Mouse (Mus musculus) intestine, embryonic 16.5 days (tissue): ENCODE results near the gene Cfap299. TPM values are rescaled to one million over a fixed set of nuclear protein-coding genes. Genes with fewer than 3 reads are reported as not detected.

Source experiments
- ATAC-seq: fragments of 200-750 bp; cut with Nextera tagmentation; 2 replicates; pipeline ENCODE4 v1.8.0; 2017; ENCODE audit warnings: moderate TSS enrichment, moderate library complexity
- H3K27ac ChIP-seq: fragments of 300-500 bp; sonication (generic); 2 replicates; pipeline ENCODE4 v1.5.1; 2014; ENCODE audit warnings: mild to moderate bottlenecking, low read length
- H3K27me3 ChIP-seq: fragments of 300-500 bp; sonication (generic); replicated peaks from 2 replicates; pipeline ENCODE4 v1.6.1; 2014; ENCODE audit warnings: low read length, control low read depth, mixed read lengths; ENCODE audit not compliant: control insufficient read depth, insufficient read depth
- H3K36me3 ChIP-seq: fragments of 300-500 bp; sonication (generic); 2 replicates; pipeline ENCODE4 v1.6.1; 2014; ENCODE audit warnings: low read length, control low read depth; ENCODE audit not compliant: control insufficient read depth, insufficient read depth
- H3K4me1 ChIP-seq: fragments of 300-500 bp; sonication (generic); 2 replicates; pipeline ENCODE4 v1.6.1; 2014; ENCODE audit warnings: low read length, control low read depth, mixed read lengths; ENCODE audit not compliant: control insufficient read depth, insufficient read depth
- H3K4me2 ChIP-seq: fragments of 300-500 bp; sonication (generic); 2 replicates; pipeline ENCODE4 v1.6.1; 2014; ENCODE audit warnings: low read depth, low read length, control low read depth
- H3K4me3 ChIP-seq: fragments of 300-500 bp; sonication (generic); 2 replicates; pipeline ENCODE4 v1.5.1; 2014; ENCODE audit warnings: mild to moderate bottlenecking, low read length
- H3K9ac ChIP-seq: fragments of 300-500 bp; sonication (generic); 2 replicates; pipeline ENCODE4 v1.6.1; 2014; ENCODE audit warnings: low read depth, low read length
- H3K9me3 ChIP-seq: fragments of 300-500 bp; sonication (generic); 2 replicates; pipeline ENCODE4 v1.6.1; 2016; ENCODE audit warnings: low read length, control low read depth; ENCODE audit not compliant: control insufficient read depth
- WGBS: fragments of 180-500 bp; shearing (Covaris S2); extraction: QIAGEN DNeasy Blood & Tissue Kit; methylation state at CpG from one replicate; pipeline ENCODE4 v1.1.7; 2014; 5-methylcytosine and 5-hydroxymethylcytosine counted together
- polyA plus RNA-seq: library from polyadenylated mRNA; unstranded; fragments of >200 nt; fragmentation: Nextera tagmentation; extraction: Ambion mirVana; gene quantifications from 2 replicates; pipeline ENCODE4 v1.2.1, GENCODE M21; 2015

Cfap299 gene
- 0.27 and 0.49 TPM in 2 replicates for polyA plus RNA-seq

- H3K4me1 ChIP-seq, result no peaks in the 10 kb centered on the region
- H3K27ac ChIP-seq, result no peak within 1 kb of the TSS
- peak within 1 kb of the TSS; percentile 50 for H3K9ac ChIP-seq
- H3K9me3 ChIP-seq, result no peaks in the 10 kb centered on the region
- 0 out of 2 replicates have a peak, but pooled peaks cover 2% of the 10 kb centered on the region for H3K27me3 ChIP-seq
- no peaks in the 10 kb centered on the region for H3K36me3 ChIP-seq
- H3K4me2 ChIP-seq, result peak within 1 kb of the TSS; percentile 58
- peak; percentile 99 for ATAC-seq
- peak within 1 kb of the TSS; percentile 64 for H3K4me3 ChIP-seq
- WGBS, result under 1% methylated on average over 46 of the region's 46 CpGs
Observed at GRCm38 (mm10) chr5:98328848-98329624, at the start of gene Cfap299. Gene Cfap299 (plus strand): TSS chr5:98329304.

- H3K4me2 ChIP-seq, result no peak overlapping the region
- no peaks in the 10 kb centered on the region; the same call in 1 of the 2 replicates for H3K27me3 ChIP-seq
- no peak overlapping the region for H3K4me3 ChIP-seq
- H3K4me1 ChIP-seq, result 0 out of 2 replicates have a peak, but pooled peaks cover 2% of the 10 kb centered on the region
- 56% methylated on average over 9 of the region's 9 CpGs for whole genome bisulfite sequencing
- no peak for ATAC-seq
- H3K36me3 ChIP-seq, result no peaks in the 10 kb centered on the region
- no peak overlapping the region for H3K9ac ChIP-seq
- H3K27ac ChIP-seq, result no peak overlapping the region
- no peaks in the 10 kb centered on the region for H3K9me3 ChIP-seq
Observed at GRCm38 (mm10) chr5:98281993-98282392, 47.1 kb upstream of the Cfap299 start.

GRCm38 (mm10) chr5:98283696-98284478 lies 45.2 kb upstream of the Cfap299 start:
- no peaks in the 10 kb centered on the region; the same call in 1 of the 2 replicates for H3K27me3 ChIP-seq
- no peaks in the 10 kb centered on the region for H3K9me3 ChIP-seq
- no peaks in the 10 kb centered on the region for H3K36me3 ChIP-seq
- no peak overlapping the region for H3K9ac ChIP-seq
- peak overlapping the region; percentile 34 for H3K4me2 ChIP-seq
- 0 out of 2 replicates have a peak, but pooled peaks cover 2% of the 10 kb centered on the region for H3K4me1 ChIP-seq
- no peak overlapping the region for H3K27ac ChIP-seq
- no peak overlapping the region for H3K4me3 ChIP-seq
- WGBS, result 27% methylated on average over 17 of the region's 17 CpGs
- ATAC-seq, result no peak

DNA sequence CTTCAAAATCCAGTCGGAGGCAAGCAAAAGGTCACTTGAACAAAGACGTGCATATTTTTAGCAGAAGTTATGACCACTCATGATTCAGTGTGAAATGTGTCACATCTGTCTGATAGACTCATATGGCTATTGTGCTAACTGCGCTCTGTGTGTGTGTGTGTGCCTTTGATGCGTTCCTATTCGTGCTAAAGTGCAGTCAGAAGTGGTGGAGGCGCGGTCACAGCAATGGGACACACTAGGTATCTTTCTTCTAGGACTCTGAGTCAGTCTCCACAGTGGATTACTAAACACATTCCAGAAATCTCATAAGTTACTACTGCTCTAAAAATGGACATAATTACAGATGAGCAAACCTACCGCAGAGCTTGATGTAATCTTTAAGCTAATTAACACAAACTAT lies 38.5 kb upstream of the Cfap299 start:
- Histone ChIP-seq H3K4me2 (no peak overlapping the region), H3K4me1 (peaks cover 6% of the 10 kb centered on the region; the same call in 1 of the 2 replicates), H3K9me3 (no peaks in the 10 kb centered on the region), H3K27me3 (peaks cover 12% of the 10 kb centered on the region; the same call in 1 of the 2 replicates), H3K27ac (no peak overlapping the region), H3K9ac (no peak overlapping the region), H3K36me3 (no peaks in the 10 kb centered on the region), H3K4me3 (no peak overlapping the region)
- WGBS, result 84% methylated on average over 8 of the region's 8 CpGs
- no peak for ATAC-seq

DNA sequence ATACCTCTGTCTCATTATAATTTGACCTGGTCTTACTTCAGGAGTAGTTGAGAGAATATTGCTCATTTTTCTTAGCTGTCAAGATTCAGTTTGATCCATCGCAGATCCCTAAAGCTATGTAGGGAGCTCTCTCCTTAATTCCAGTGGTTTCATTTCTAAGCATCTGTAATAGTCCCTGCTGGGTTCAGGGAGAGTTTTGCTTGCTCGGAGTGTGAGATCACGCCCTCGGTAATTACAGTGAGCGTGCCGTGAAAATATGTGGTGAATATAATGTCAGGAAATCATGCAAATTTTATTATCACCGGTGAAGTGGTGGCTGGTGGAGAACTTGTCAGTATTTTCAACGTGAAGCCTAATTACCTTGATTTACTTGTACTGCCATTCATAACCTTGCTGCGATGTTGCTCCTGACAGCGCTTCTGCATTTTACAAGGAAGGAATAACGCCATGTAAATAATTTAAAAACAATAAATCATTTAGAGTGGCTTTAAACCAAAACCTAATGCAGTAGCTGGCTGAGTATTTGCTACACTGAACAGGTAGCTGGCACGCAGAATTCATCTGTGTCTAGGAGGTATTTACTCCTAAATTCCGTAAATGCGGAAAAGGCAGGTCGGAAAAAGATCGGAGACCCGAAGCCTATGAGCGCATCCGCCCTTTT lies 36.6 kb upstream of the Cfap299 start:
- no peak for ATAC-seq
- no peak overlapping the region for H3K27ac ChIP-seq

GRCm38 (mm10) chr5:98293049-98293715 lies 35.9 kb upstream of the Cfap299 start:
- H3K27ac ChIP-seq, result no peak overlapping the region

More for the DNA sequence above, 36.6 kb upstream of the Cfap299 start:
- Histone ChIP-seq H3K4me2 (peak overlapping the region; percentile 34), H3K9ac (no peak overlapping the region), H3K4me3 (peak overlapping the region; percentile 6), H3K4me1 (peaks cover 6% of the 10 kb centered on the region; the same call in 1 of the 2 replicates), H3K27me3 (peaks cover 12% of the 10 kb centered on the region; the same call in 1 of the 2 replicates), H3K36me3 (no peaks in the 10 kb centered on the region), H3K9me3 (no peaks in the 10 kb centered on the region)
- WGBS, result 2% methylated on average over 19 of the region's 19 CpGs

GRCm38 (mm10) chr5:98300079-98300478 lies 29.0 kb upstream of the Cfap299 start:
- no peak overlapping the region for H3K4me2 ChIP-seq
- H3K36me3 ChIP-seq, result no peaks in the 10 kb centered on the region
- no peaks in the 10 kb centered on the region for H3K4me1 ChIP-seq
- no peak overlapping the region for H3K27ac ChIP-seq
- ATAC-seq, result peak; percentile 99
- no peak overlapping the region for H3K4me3 ChIP-seq
- no peak overlapping the region for H3K9ac ChIP-seq
- 46% methylated on average over 4 of the region's 4 CpGs for WGBS
- no peaks in the 10 kb centered on the region for H3K9me3 ChIP-seq
- 0 out of 2 replicates have a peak, but pooled peaks cover 2% of the 10 kb centered on the region for H3K27me3 ChIP-seq

More at GRCm38 (mm10) chr5:98293049-98293715, 35.9 kb upstream of the Cfap299 start:
- no peak; the same call in 1 of the 2 replicates for ATAC-seq
- H3K9ac ChIP-seq, result no peak overlapping the region
- 3% methylated on average over 12 of the region's 12 CpGs for WGBS
- H3K27me3 ChIP-seq, result peaks cover 12% of the 10 kb centered on the region; the same call in 1 of the 2 replicates
- no peaks in the 10 kb centered on the region for H3K9me3 ChIP-seq
- peak overlapping the region; percentile 6 for H3K4me3 ChIP-seq
- H3K36me3 ChIP-seq, result no peaks in the 10 kb centered on the region
- H3K4me2 ChIP-seq, result peak overlapping the region; percentile 34
- H3K4me1 ChIP-seq, result peaks cover 6% of the 10 kb centered on the region; the same call in 1 of the 2 replicates

DNA sequence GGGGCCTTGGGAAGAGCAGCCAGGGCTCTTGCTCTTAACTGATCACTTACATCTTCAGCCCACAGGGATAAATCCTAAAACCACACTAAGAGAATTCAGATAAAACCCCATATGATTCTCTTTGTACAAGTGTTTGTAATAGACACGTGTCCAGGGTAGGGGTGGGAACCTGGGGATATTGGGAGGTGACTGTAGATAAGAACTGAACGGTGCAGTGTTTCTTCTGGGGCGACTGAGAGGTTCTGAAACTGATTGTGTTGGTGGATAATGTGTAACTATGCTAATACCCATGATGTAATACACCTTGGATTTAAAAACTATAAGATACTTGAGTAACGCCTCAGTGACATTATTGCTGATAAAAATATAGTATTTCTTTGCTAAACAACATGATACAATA lies 23.4 kb upstream of the Cfap299 start:
- ATAC-seq, result peak; percentile 85
- Histone ChIP-seq H3K4me2 (no peak overlapping the region), H3K4me3 (no peak overlapping the region), H3K4me1 (no peaks in the 10 kb centered on the region), H3K9ac (no peak overlapping the region), H3K27me3 (no peaks in the 10 kb centered on the region), H3K9me3 (no peaks in the 10 kb centered on the region), H3K36me3 (no peaks in the 10 kb centered on the region), H3K27ac (no peak overlapping the region)
- WGBS, result 62% methylated on average over 4 of the region's 4 CpGs
